Comparison of ENCODE assay signal across 8 mouse cellular contexts in genomic region chr9:120933886-120934758, GRCm38 (mm10). TPM values are rescaled to one million over a fixed set of nuclear protein-coding genes. Genes with fewer than 3 reads are reported as not detected.
A peak's percentile ranks its signal among the peaks of the same experiment; 100 is the strongest.
DNase-seq lines count a peak whose midpoint lies in the region; ATAC-seq lines count a peak whose summit lies in the region.

No protein-coding gene starts in this region.

- peak overlapping the region; percentile 100 for H3K4me3 ChIP-seq in brown adipose tissue, adult 24 weeks (ENCODE audit: insufficient read depth, low read depth, low read length)
- H3K4me3 ChIP-seq in forebrain, embryonic 13.5 days: peak overlapping the region; percentile 75
- H3K4me3 ChIP-seq in midbrain, embryonic 10.5 days: peak overlapping the region; percentile 93
- peak overlapping the region; percentile 86 for H3K4me3 ChIP-seq in stomach, embryonic 15.5 days (replicated peaks)

- WGBS in forebrain, embryonic 13.5 days: under 1% methylated on average over 55 of the region's 57 CpGs
- under 1% methylated on average over 55 of the region's 57 CpGs for WGBS in midbrain, embryonic 10.5 days
- under 1% methylated on average over 55 of the region's 57 CpGs for WGBS in stomach, embryonic 15.5 days

- H3K36me3 ChIP-seq in forebrain, embryonic 13.5 days (ENCODE audit: poor library complexity, severe bottlenecking): no peaks in the 10 kb centered on the region
- peaks cover 16% of the 10 kb centered on the region for H3K36me3 ChIP-seq in midbrain, embryonic 10.5 days
- no peaks in the 10 kb centered on the region for H3K36me3 ChIP-seq in stomach, embryonic 15.5 days

- H3K9me3 ChIP-seq in forebrain, embryonic 13.5 days (replicated peaks): no peaks in the 10 kb centered on the region
- no peaks in the 10 kb centered on the region for H3K9me3 ChIP-seq in midbrain, embryonic 10.5 days (replicated peaks)
- H3K9me3 ChIP-seq in stomach, embryonic 15.5 days: no peaks in the 10 kb centered on the region

- peak; percentile 45 for ATAC-seq in forebrain, embryonic 13.5 days
- no peak for ATAC-seq in stomach, embryonic 15.5 days (ENCODE audit: insufficient read depth, low FRiP score, low read depth)

- intact Hi-C loops in heart, postnatal 25 days (cut with DNase I): loop anchor here (2.0 to 5.0 kb wide), 2 partner anchors 82 to 159 kb away; no protein-coding TSS in a partner anchor
- intact Hi-C loops in left cerebral cortex, postnatal 10 days (cut with DNase I): loop anchor here (5.0 kb wide), 2 partner anchors 87 to 157 kb away; no protein-coding TSS in a partner anchor

- H3K27ac ChIP-seq in brown adipose tissue, adult 24 weeks (replicated peaks; ENCODE audit: low read depth, low read length): peak overlapping the region; percentile 81
- peak overlapping the region; percentile 89 for H3K27ac ChIP-seq in forebrain, embryonic 13.5 days
- H3K27ac ChIP-seq in midbrain, embryonic 10.5 days (replicated peaks): peak overlapping the region; percentile 97
- H3K27ac ChIP-seq in stomach, embryonic 15.5 days: peak overlapping the region; percentile 92

- H3K4me2 ChIP-seq in forebrain, embryonic 13.5 days: peak overlapping the region; percentile 89
- H3K4me2 ChIP-seq in stomach, embryonic 15.5 days: peak overlapping the region; percentile 65

- H3K9ac ChIP-seq in forebrain, embryonic 13.5 days: peak overlapping the region; percentile 87
- peak overlapping the region; percentile 94 for H3K9ac ChIP-seq in stomach, embryonic 15.5 days

- H3K27me3 ChIP-seq in forebrain, embryonic 13.5 days: no peaks in the 10 kb centered on the region
- no peaks in the 10 kb centered on the region for H3K27me3 ChIP-seq in midbrain, embryonic 10.5 days (ENCODE audit: low read depth, poor library complexity, severe bottlenecking)
- no peaks in the 10 kb centered on the region for H3K27me3 ChIP-seq in stomach, embryonic 15.5 days (replicated peaks)

- peak; percentile 95 for DNase-seq in heart, adult 11 months
- no peak for DNase-seq in heart, postnatal 25 days (ENCODE audit: low spot score)
- DNase-seq in heart, postnatal 4 days: peak; percentile 64
- DNase-seq in left cerebral cortex, postnatal 10 days (ENCODE audit: extremely low spot score in 1 of 2, low spot score in 2 of 2): peak; percentile 40 to 76
- peak; percentile 83 for DNase-seq in midbrain, embryonic 10.5 days (ENCODE audit: low spot score)

- peaks cover 20% of the 10 kb centered on the region for H3K4me1 ChIP-seq in brown adipose tissue, adult 24 weeks (ENCODE audit: control insufficient read depth, insufficient read depth, insufficient read length, low read length)
- peaks cover 72% of the 10 kb centered on the region for H3K4me1 ChIP-seq in forebrain, embryonic 13.5 days
- peaks cover 63% of the 10 kb centered on the region for H3K4me1 ChIP-seq in midbrain, embryonic 10.5 days
- peaks cover 34% of the 10 kb centered on the region for H3K4me1 ChIP-seq in stomach, embryonic 15.5 days

RNA-seq across cellular contexts. Expression of gene Ctnnb1, which starts 5.1 kb away (rescaled TPM):
- 100 to 1,000 TPM; 450 to 481 TPM for total RNA-seq in heart, postnatal 25 days (2021)
- polyA plus RNA-seq in brown adipose tissue, adult 24 weeks (2012; ENCODE audit: insufficient read depth, insufficient read length, missing spikeins): 200 and 227 TPM in 2 replicates
- polyA plus RNA-seq in forebrain, embryonic 13.5 days (2015; fragmentation: Nextera tagmentation; extraction: Ambion mirVana): 645 and 673 TPM in 2 replicates
- total RNA-seq in heart, postnatal 4 days (2021): 100 to 1,000 TPM; 632 to 676 TPM
- total RNA-seq in left cerebral cortex, postnatal 10 days (2021): 100 to 1,000 TPM; 681 to 724 TPM
- polyA plus RNA-seq in midbrain, embryonic 10.5 days (2016; fragmentation: Nextera tagmentation; extraction: Ambion mirVana): 633 and 702 TPM in 2 replicates
- 502 and 547 TPM in 2 replicates for polyA plus RNA-seq in stomach, embryonic 15.5 days (2015; fragmentation: Nextera tagmentation; extraction: Ambion mirVana)
